Mouse (Mus musculus) G1E (cell line): ENCODE measurements around the gene 2210017I01Rik. TPM values are rescaled to one million over a fixed set of nuclear protein-coding genes. Genes with fewer than 3 reads are reported as not detected.

Experiments used
- ATAC-seq: 2 replicates; pipeline ENCODE4 v1.8.0; 2016; ENCODE audit warnings: mild to moderate bottlenecking; ENCODE audit not compliant: insufficient number of reproducible peaks, poor library complexity, low FRiP score, severe bottlenecking; ENCODE audit errors: extremely low read depth
- DNase-seq: peaks from one replicate; pipeline ENCODE4 v3.0.0; 2012; ENCODE audit warnings: low spot score
- H3K27me3 ChIP-seq: 2 replicates; pipeline ENCODE4 v1.6.1; 2012; ENCODE audit warnings: mild to moderate bottlenecking, low read length, inconsistent platforms; ENCODE audit not compliant: insufficient read depth
- H3K36me3 ChIP-seq: replicated peaks from 2 replicates; pipeline ENCODE3; 2012; ENCODE audit warnings: mild to moderate bottlenecking, inconsistent platforms
- H3K4me1 ChIP-seq: 2 replicates; pipeline ENCODE4 v1.6.1; 2012; ENCODE audit warnings: low read depth, low read length, inconsistent platforms, mixed read lengths; ENCODE audit not compliant: insufficient read depth
- H3K4me3 ChIP-seq: 2 replicates; pipeline ENCODE4 v1.5.1; 2012; ENCODE audit warnings: low read depth, mild to moderate bottlenecking, inconsistent platforms, low read length, moderate library complexity, mixed read lengths
- H3K9me3 ChIP-seq: replicated peaks from 2 replicates; pipeline ENCODE4 v1.6.1; 2012; ENCODE audit warnings: inconsistent platforms
- CTCF ChIP-seq: IDR thresholded peaks from 2 replicates; pipeline ENCODE4 v1.5.1; 2012; ENCODE audit warnings: low read depth, low read length, inconsistent platforms, mixed read lengths
- GATA1 ChIP-seq: IDR thresholded peaks from 2 replicates; pipeline ENCODE4 v1.6.1; 2012; ENCODE audit warnings: borderline replicate concordance, low read length, inconsistent platforms, mixed read lengths
- GATA2 ChIP-seq: IDR thresholded peaks from 2 replicates; pipeline ENCODE4 v1.6.1; 2012; ENCODE audit warnings: low read depth, low read length, inconsistent platforms, borderline replicate concordance
- POLR2AphosphoS5 ChIP-seq: IDR thresholded peaks from 2 replicates; pipeline ENCODE4 v1.6.1; 2012; ENCODE audit warnings: low read depth, low read length, inconsistent platforms; ENCODE audit not compliant: insufficient replicate concordance
- TAL1 ChIP-seq: conservative IDR thresholded peaks from 2 replicates; pipeline ENCODE4 v1.6.1; 2012; ENCODE audit warnings: low read depth, low read length, inconsistent platforms, mixed read lengths
- polyA plus RNA-seq: library from polyadenylated mRNA; stranded (reverse); fragments of >175 nt; gene quantifications from 2 replicates; pipeline ENCODE4 v1.2.3, GENCODE M21; 2012
- total RNA-seq, 2 experiments: library from RNA; stranded (forward) in 1 of 2; stranded (reverse) in 1 of 2; fragments of 200-1000 nt in 1 of 2; fragments of >200 nt in 1 of 2; fragmentation: Nextera tagmentation in 1 of 2; gene quantifications; 2 replicates each; pipeline ENCODE4 v1.2.3; 2014 to 2017

The 2210017I01Rik gene
- total and polyA plus RNA-seq, 3 experiments = not detected

GRCm38 (mm10) chr3:92587190-92587589 is 20.1 kb downstream of the 2210017I01Rik start:
- TF ChIP-seq GATA2 (no peak), TAL1 (no peak), POLR2AphosphoS5 (no peak)
- no peaks in the 10 kb centered on the region for H3K36me3 ChIP-seq
- DNase-seq (no peak), ATAC-seq (no peak)
- H3K4me1 ChIP-seq = no peaks in the 10 kb centered on the region
- H3K27me3 ChIP-seq = peaks cover 2% of the 10 kb centered on the region; the same call in 1 of the 2 replicates
- H3K4me3 ChIP-seq = no peak overlapping the region
- peaks cover 10% of the 10 kb centered on the region for H3K9me3 ChIP-seq

GRCm38 (mm10) chr3:92585055-92585454 is 22.2 kb downstream of the 2210017I01Rik start:
- Histone ChIP-seq H3K9me3 (peaks cover 4% of the 10 kb centered on the region), H3K4me3 (no peak overlapping the region), H3K4me1 (no peaks in the 10 kb centered on the region), H3K27me3 (peaks cover 2% of the 10 kb centered on the region; the same call in 1 of the 2 replicates), H3K36me3 (no peaks in the 10 kb centered on the region)
- ATAC-seq = no peak
- DNase-seq = no peak
- TF ChIP-seq GATA2 (no peak), CTCF (no peak), TAL1 (no peak), POLR2AphosphoS5 (no peak), GATA1 (no peak)

GRCm38 (mm10) chr3:92583164-92583826 is 24.0 kb downstream of the 2210017I01Rik start:
- Histone ChIP-seq H3K4me1 (no peaks in the 10 kb centered on the region), H3K4me3 (no peak overlapping the region), H3K9me3 (peaks cover 7% of the 10 kb centered on the region), H3K27me3 (peaks cover 2% of the 10 kb centered on the region; the same call in 1 of the 2 replicates), H3K36me3 (no peaks in the 10 kb centered on the region)
- TF ChIP-seq TAL1 = no peak
- no peak for TF ChIP-seq GATA1
- TF ChIP-seq POLR2AphosphoS5 = no peak
- no peak for TF ChIP-seq GATA2
- no peak for TF ChIP-seq CTCF
- ATAC-seq = no peak
- DNase-seq = no peak

- ATAC-seq = no peak
- no peak overlapping the region for H3K4me3 ChIP-seq
- DNase-seq = no peak
- H3K36me3 ChIP-seq = no peaks in the 10 kb centered on the region
- H3K4me1 ChIP-seq = no peaks in the 10 kb centered on the region
- no peak for TF ChIP-seq POLR2AphosphoS5
- H3K9me3 ChIP-seq = peaks cover 7% of the 10 kb centered on the region
- peaks cover 2% of the 10 kb centered on the region; the same call in 1 of the 2 replicates for H3K27me3 ChIP-seq
Observed at GRCm38 (mm10) chr3:92579508-92579907, 27.8 kb downstream of the 2210017I01Rik start.

GRCm38 (mm10) chr3:92578652-92579413 is 28.5 kb downstream of the 2210017I01Rik start:
- DNase-seq (no peak), ATAC-seq (no peak)
- no peak overlapping the region for H3K4me3 ChIP-seq
- H3K27me3 ChIP-seq = no peaks in the 10 kb centered on the region
- 0 out of 2 replicates have a peak, but pooled peaks cover 3% of the 10 kb centered on the region for H3K9me3 ChIP-seq
- H3K4me1 ChIP-seq = no peaks in the 10 kb centered on the region
- TF ChIP-seq TAL1 = no peak
- no peak for TF ChIP-seq GATA2
- TF ChIP-seq POLR2AphosphoS5 = no peak
- no peak for TF ChIP-seq GATA1
- TF ChIP-seq CTCF = no peak
- H3K36me3 ChIP-seq = no peaks in the 10 kb centered on the region

GRCm38 (mm10) chr3:92573449-92574041 is 33.7 kb downstream of the 2210017I01Rik start, which contains the start of gene Ivl:
Gene Ivl, minus strand, starts transcription at chr3:92573735.
- ATAC-seq = no peak
- no peaks in the 10 kb centered on the region for H3K4me1 ChIP-seq
- TF ChIP-seq CTCF = no peak
- TF ChIP-seq POLR2AphosphoS5 = no peak
- TF ChIP-seq TAL1 = no peak
- TF ChIP-seq GATA1 = no peak
- TF ChIP-seq GATA2 = no peak
- H3K27me3 ChIP-seq = no peaks in the 10 kb centered on the region
- no peak within 1 kb of the TSS for H3K4me3 ChIP-seq
- no peaks in the 10 kb centered on the region for H3K9me3 ChIP-seq
- no peak for DNase-seq
- no peaks in the 10 kb centered on the region for H3K36me3 ChIP-seq
